Mouse (Mus musculus): ENCODE measurements around the gene Bco2. TPM values are rescaled to one million over a fixed set of nuclear protein-coding genes. Genes with fewer than 3 reads are reported as not detected.

Gene Bco2
- polyA plus RNA-seq, 1 experiment: 0.70 TPM

DNA sequence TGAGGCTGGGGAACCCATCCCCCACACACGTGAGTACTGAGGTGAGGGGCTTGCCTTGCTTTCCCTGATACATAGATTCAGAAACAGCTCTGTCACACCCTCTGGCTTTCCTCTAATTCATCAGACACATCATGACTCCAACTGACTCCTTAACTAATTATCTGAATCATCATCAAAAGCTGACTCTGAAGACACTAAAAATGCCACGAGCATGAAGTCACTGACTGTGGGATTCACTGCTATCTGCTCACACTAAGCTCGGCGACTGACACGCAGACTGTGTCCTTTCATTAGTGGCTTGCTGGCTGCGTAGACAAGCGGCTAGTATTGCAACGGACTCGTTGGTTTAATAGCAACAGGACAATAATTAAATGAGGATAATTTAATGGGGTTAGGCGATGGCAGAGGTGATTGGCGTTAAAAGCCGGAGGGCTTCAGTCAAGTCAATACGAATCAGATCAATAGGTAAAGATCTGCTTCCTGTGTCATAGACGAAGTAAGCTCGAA lies 54.5 kb downstream of the Bco2 start:
- no peak for DNase-seq
- H3K4me3 ChIP-seq (replicated peaks; ENCODE audit: extremely low read depth, low read depth, low read length): no peak overlapping the region
- H3K4me1 ChIP-seq (ENCODE audit: control insufficient read depth, insufficient read depth, low read length): no peaks in the 10 kb centered on the region
- 70% methylated on average over 15 of the region's 15 CpGs for WGBS
- no peak for TF ChIP-seq CTCF (IDR thresholded peaks at IDR 0.05; ENCODE audit: insufficient read depth, low read length)
- no peak for TF ChIP-seq POLR2A (IDR thresholded peaks at IDR 0.05; ENCODE audit: borderline replicate concordance, extremely low read depth, low read depth, low read length)

DNA sequence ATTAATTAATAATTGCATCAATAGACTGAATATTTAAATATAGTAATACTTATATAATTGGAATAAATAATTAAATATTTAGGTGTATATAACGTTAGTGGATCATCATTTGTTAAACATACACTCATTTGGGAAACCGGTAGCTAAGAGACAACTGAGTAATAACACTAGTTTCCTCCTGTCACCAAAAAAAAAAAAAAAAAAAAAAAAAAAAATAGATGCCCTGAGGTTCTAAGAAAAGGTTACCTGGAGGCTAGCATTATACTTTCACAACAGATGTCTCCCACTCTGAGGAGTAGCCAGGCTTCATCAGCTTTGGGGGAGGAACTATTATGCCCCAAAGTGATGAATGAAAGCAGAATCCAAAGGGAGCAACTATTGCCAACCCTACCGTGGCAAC lies 55.2 kb downstream of the Bco2 start:
- WGBS: 68% methylated on average over 3 of the region's 3 CpGs
- Histone ChIP-seq H3K4me3 (replicated peaks; ENCODE audit: extremely low read depth, low read depth, low read length) (no peak overlapping the region), H3K4me1 (ENCODE audit: control insufficient read depth, insufficient read depth, low read length) (no peaks in the 10 kb centered on the region)
- TF ChIP-seq CTCF (IDR thresholded peaks at IDR 0.05; ENCODE audit: insufficient read depth, low read length): no peak
- DNase-seq: no peak

DNA sequence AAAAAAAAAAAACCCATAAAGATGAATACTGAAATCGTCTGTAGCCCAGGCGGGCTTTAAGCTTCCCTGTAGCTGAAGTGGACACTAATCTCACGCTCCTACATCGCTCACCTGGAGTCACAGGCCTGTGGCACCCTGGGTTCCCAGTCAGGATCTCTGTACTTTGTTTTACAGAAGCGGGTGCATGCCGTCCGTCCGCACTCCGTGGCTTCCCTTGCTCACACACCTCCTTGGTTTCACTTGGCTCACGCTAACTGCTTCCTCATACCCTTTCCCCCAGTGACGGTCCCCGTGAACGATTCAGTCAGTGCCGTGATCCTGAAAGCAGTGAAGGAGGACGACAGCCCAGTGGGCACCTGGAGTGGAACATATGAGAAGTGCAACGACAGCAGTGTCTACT lies 56.2 kb downstream of the Bco2 start:
- WGBS: 73% methylated on average over 16 of the region's 16 CpGs
- H3K4me3 ChIP-seq (replicated peaks; ENCODE audit: extremely low read depth, low read depth, low read length): no peak overlapping the region
- no peak for TF ChIP-seq POLR2A (IDR thresholded peaks at IDR 0.05; ENCODE audit: borderline replicate concordance, extremely low read depth, low read depth, low read length)
- no peak for TF ChIP-seq CTCF (IDR thresholded peaks at IDR 0.05; ENCODE audit: insufficient read depth, low read length)

DNA sequence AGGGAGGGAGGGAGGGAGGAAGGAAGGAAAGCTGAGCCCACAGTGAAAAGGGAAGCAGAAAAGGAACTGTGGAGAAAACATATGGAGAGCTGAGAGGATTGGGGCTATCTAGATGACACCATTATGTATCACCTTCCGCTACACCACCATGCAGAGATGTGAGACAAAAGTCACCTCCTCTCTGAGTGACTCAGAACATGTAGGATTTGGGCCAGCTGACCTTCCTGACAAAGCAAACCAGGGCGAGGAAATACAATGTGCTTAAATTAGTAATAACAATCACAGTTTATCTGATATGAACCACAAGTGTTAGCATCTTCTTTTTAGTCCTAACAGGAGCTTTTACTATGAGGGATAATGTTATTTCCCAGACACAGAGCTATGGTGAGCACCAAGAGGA lies 57.4 kb downstream of the Bco2 start:
- TF ChIP-seq CTCF (IDR thresholded peaks at IDR 0.05; ENCODE audit: insufficient read depth, low read length) (no peak), POLR2A (IDR thresholded peaks at IDR 0.05; ENCODE audit: borderline replicate concordance, extremely low read depth, low read depth, low read length) (no peak)
- WGBS: 56% methylated on average over 2 of the region's 2 CpGs
- Histone ChIP-seq H3K4me3 (replicated peaks; ENCODE audit: extremely low read depth, low read depth, low read length) (no peak overlapping the region), H3K4me1 (ENCODE audit: control insufficient read depth, insufficient read depth, low read length) (no peaks in the 10 kb centered on the region; the same call in 1 of the 2 replicates)
- DNase-seq: no peak

More for the DNA sequence above, 56.2 kb downstream of the Bco2 start:
- H3K4me1 ChIP-seq (ENCODE audit: control insufficient read depth, insufficient read depth, low read length): no peaks in the 10 kb centered on the region; the same call in 1 of the 2 replicates
- DNase-seq: no peak

DNA sequence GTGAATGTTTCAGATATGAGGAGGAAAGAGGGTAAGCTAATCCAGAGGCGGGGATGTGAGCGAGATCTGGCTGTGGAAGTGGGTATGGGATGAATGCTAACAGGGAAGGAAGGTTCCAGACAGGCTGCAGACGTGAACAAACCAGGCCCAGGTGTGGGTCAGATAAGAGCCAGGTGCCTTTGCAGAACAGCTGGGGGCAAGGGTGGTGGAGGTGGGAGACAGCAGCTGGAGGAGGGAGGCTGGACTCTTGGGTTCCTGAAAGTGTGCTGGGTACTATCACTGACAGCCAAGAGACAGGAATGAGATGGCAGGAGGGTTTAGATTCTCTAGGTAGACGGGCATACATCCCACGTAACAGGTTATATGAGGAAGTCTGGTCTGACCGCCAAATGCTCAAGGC lies 57.9 kb downstream of the Bco2 start:
- DNase-seq: no peak
- Histone ChIP-seq H3K4me3 (replicated peaks; ENCODE audit: extremely low read depth, low read depth, low read length) (no peak overlapping the region), H3K4me1 (ENCODE audit: control insufficient read depth, insufficient read depth, low read length) (no peaks in the 10 kb centered on the region; the same call in 1 of the 2 replicates)
- WGBS: 66% methylated on average over 6 of the region's 6 CpGs
- TF ChIP-seq CTCF (IDR thresholded peaks at IDR 0.05; ENCODE audit: insufficient read depth, low read length): no peak
- no peak for TF ChIP-seq POLR2A (IDR thresholded peaks at IDR 0.05; ENCODE audit: borderline replicate concordance, extremely low read depth, low read depth, low read length)

DNA sequence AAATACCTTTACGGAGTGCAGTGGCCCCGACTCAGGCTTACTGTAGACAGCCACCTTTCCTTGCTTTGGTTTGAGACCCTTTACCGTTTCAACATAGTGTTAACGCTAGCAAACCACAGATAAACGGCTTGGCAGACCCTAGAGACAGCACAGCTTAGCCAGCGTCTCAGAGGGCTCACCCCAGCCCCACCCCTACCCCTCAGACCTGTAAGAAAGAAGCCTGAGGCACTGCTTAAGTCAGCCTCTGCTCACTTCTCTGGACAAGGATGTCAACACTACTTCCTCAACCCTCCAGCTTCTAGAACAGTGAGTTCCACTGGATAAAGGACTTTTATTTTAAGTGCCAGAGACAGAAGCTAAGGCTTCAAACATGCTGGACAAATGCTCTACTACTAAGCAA lies 58.4 kb downstream of the Bco2 start:
- Histone ChIP-seq H3K4me1 (ENCODE audit: control insufficient read depth, insufficient read depth, low read length) (no peaks in the 10 kb centered on the region; the same call in 1 of the 2 replicates), H3K4me3 (replicated peaks; ENCODE audit: extremely low read depth, low read depth, low read length) (no peak overlapping the region)
- WGBS: 26% methylated on average over 6 of the region's 6 CpGs
- DNase-seq: no peak
- TF ChIP-seq CTCF (IDR thresholded peaks at IDR 0.05; ENCODE audit: insufficient read depth, low read length): no peak
- TF ChIP-seq POLR2A (IDR thresholded peaks at IDR 0.05; ENCODE audit: borderline replicate concordance, extremely low read depth, low read depth, low read length): no peak

DNA sequence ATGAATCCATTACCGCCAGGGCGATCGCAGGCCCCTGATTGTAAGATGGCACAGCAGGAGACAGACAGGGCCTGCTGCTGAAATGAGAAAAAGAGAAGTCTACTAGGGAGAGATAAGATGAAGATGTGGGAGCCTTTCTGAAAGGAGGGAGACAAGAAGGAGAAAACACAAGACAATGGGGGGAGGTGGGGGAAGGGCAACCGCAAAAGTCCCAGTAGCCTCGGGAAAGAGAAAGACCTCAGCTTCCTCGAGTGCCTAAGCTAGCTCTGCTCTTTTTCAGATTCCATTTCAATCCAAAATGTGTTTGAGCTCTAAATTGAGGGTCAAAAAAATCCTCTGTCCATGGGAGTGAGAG lies 58.9 kb downstream of the Bco2 start:
- peak overlapping the region; percentile 10 for H3K4me3 ChIP-seq (replicated peaks; ENCODE audit: extremely low read depth, low read depth, low read length)
- WGBS: 38% methylated on average over 6 of the region's 6 CpGs
- no peak for DNase-seq
- TF ChIP-seq POLR2A (IDR thresholded peaks at IDR 0.05; ENCODE audit: borderline replicate concordance, extremely low read depth, low read depth, low read length) (no peak), CTCF (IDR thresholded peaks at IDR 0.05; ENCODE audit: insufficient read depth, low read length) (no peak)
- H3K4me1 ChIP-seq (ENCODE audit: control insufficient read depth, insufficient read depth, low read length): no peaks in the 10 kb centered on the region; the same call in 1 of the 2 replicates

DNA sequence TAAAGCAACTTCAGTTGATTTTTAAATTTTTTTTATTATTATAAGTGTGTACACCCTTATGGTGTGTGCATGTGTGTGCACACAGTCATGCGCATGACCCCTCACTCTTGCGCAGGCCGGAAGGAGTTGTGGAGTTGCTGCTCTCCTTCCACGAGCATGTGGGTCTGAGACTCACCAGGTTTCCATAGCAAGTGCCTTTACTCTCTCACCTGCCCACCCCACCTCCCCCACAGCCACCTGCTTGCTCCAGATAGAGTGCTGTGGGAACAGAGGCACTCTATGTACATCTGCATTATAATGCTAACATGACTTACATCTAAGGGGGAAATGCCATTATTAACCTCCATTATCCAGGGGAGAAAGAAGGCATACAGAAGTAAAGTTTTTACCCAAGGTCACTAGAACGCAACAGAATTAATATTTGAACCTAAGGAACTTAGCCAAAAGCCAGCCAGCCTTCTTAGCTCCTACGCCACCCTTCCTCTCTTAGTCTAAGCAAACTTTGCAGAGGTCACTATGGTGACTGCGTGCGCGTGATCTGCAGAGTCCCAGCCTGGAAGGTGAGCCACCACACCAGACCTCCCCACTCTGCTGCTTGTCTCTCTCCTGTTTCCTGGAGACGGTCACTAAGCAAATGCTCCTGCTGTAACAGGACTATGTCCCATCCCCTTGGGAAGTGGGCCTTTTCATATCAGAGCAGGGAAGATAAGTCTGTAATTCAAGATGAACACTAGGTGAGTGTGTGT lies 59.4 kb downstream of the Bco2 start:
- H3K4me1 ChIP-seq (ENCODE audit: control insufficient read depth, insufficient read depth, low read length): no peaks in the 10 kb centered on the region; the same call in 1 of the 2 replicates
- 63% methylated on average over 10 of the region's 10 CpGs for WGBS

DNA sequence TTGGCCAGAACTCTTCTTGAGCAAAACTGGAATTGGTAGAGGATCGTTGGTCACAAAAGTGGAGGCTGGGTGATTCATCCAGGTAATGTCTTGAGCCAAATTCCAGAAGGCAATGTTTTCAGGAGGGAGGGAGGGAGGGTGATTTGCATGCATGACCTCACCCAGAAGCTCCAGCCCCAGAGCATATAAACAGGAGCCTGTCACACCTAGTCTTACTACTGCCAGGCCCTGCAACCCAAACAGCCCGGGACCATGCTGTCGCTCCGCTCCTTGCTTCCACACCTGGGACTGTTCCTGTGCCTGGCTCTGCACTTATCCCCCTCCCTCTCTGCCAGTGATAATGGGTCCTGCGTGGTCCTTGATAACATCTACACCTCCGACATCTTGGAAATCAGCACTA lies 60.7 kb downstream of the Bco2 start, which contains the start of gene Plet1:
Gene Plet1 (plus strand): TSS at position 215 of the 400 bp plus-strand sequence.
- peak; percentile 68; the same call in 1 of the 2 replicates for TF ChIP-seq POLR2A (IDR thresholded peaks at IDR 0.05; ENCODE audit: borderline replicate concordance, extremely low read depth, low read depth, low read length)
- TF ChIP-seq CTCF (IDR thresholded peaks at IDR 0.05; ENCODE audit: insufficient read depth, low read length): no peak
- Histone ChIP-seq H3K4me1 (ENCODE audit: control insufficient read depth, insufficient read depth, low read length) (no peaks in the 10 kb centered on the region; the same call in 1 of the 2 replicates), H3K4me3 (replicated peaks; ENCODE audit: extremely low read depth, low read depth, low read length) (peak within 1 kb of the TSS; percentile 50)
- DNase-seq: peak; percentile 25
- WGBS: 65% methylated on average over 6 of the region's 6 CpGs

More for the DNA sequence above, 59.4 kb downstream of the Bco2 start:
- TF ChIP-seq CTCF (IDR thresholded peaks at IDR 0.05; ENCODE audit: insufficient read depth, low read length): no peak
- peak; percentile 20; the same call in 1 of the 2 replicates for TF ChIP-seq POLR2A (IDR thresholded peaks at IDR 0.05; ENCODE audit: borderline replicate concordance, extremely low read depth, low read depth, low read length)
- peak overlapping the region; percentile 10 for H3K4me3 ChIP-seq (replicated peaks; ENCODE audit: extremely low read depth, low read depth, low read length)
- DNase-seq: peak; percentile 28

DNA sequence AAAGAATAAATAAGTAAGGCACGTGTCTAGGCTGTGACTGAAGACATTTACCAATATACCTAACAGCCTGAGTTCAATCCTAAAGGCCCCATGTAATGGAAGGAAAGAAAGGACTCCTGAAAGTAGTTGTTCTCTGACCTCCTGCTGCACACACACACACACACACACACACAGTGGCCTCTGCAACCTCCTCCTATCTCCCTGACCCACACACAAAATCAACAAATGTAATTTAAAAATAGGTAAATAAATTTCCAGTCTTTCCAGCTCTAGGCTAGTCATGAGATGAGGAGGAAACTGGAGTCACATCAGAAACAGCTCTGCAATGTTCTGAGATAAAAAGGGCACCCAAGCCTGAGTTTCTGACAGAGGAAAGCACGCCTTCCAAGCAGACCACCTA lies 61.2 kb downstream of the Bco2 start:
- WGBS: 66% methylated on average over 2 of the region's 2 CpGs
- Histone ChIP-seq H3K4me3 (replicated peaks; ENCODE audit: extremely low read depth, low read depth, low read length) (no peak overlapping the region), H3K4me1 (ENCODE audit: control insufficient read depth, insufficient read depth, low read length) (no peaks in the 10 kb centered on the region; the same call in 1 of the 2 replicates)
- no peak for TF ChIP-seq CTCF (IDR thresholded peaks at IDR 0.05; ENCODE audit: insufficient read depth, low read length)
- DNase-seq: no peak
